Mouse (Mus musculus): ENCODE measurements around the gene Cd59b. TPM values are rescaled to one million over a fixed set of nuclear protein-coding genes. Genes with fewer than 3 reads are reported as not detected.
A peak's percentile ranks its signal among the peaks of the same experiment; 100 is the strongest.
"Not testable (repeated sequence)": the region's sequence is repeated elsewhere in the genome, so short reads cannot be mapped to it uniquely, and the experiment has no call there.

Gene Cd59b
- polyA plus RNA-seq, 1 experiment from 2014 or later = 2.6 TPM

GRCm38 (mm10) chr2:104078285-104078684, 8.6 kb downstream of the Cd59b start:
- not testable (repeated sequence) for H3K9ac ChIP-seq; H3K9me3 ChIP-seq; H3K27me3 ChIP-seq; ATAC-seq (ENCODE audit: low FRiP score); H3K27ac ChIP-seq; H3K36me3 ChIP-seq (replicated peaks); H3K4me2 ChIP-seq; H3K4me1 ChIP-seq; H3K4me3 ChIP-seq (replicated peaks)
- WGBS = 81% methylated on average over 5 of the region's 5 CpGs

DNA sequence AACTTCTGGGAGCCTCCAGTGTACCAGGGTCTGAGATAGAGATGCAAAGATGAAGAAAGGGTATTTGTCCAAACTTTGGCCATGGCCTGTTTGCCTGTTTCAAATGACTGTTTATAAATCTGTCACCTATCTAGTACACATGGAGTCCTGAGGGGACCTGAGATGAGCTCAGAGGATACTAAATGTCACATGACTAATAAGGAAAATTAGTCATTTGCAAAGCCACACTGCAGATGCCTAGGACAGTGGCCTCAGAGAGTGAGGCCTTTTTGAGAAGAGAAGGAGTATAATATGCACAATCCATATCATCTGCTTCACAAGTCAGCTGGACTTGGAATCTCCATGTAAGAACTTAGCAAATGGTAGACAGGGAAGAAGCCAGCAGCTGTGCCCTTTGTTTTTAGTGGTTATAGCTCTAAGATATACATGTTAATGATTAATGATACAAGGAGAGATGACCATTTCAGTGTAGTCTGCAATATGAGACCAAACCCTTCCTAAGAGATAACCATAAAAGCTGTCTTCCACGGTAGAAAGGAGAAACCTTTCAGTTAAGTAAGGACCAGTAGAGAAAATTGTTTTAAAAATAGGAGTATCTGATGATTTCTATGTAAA, 11.9 kb downstream of the Cd59b start:
- no CpG with 5 or more reads among the region's 1 CpGs for WGBS
- H3K27me3 ChIP-seq; H3K27ac ChIP-seq; H3K4me3 ChIP-seq (replicated peaks); H3K9ac ChIP-seq; H3K36me3 ChIP-seq (replicated peaks); ATAC-seq (ENCODE audit: low FRiP score); H3K4me2 ChIP-seq; H3K4me1 ChIP-seq; H3K9me3 ChIP-seq: not testable (repeated sequence)

DNA sequence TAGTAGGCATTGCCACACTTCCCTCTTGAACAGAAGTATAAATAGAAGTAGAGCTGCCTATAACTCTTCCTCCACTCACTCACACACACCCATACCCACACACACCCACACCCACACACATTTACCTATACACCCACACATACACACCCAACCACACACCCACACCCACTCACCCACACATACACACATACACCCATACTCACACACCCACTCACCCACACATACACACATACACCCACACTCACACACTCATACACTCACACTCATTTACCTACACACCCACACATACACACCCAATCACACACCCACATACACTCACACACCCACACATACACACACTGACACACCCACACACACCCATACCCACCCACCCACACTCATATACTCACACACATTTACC, 12.8 kb downstream of the Cd59b start:
- H3K4me1 ChIP-seq = no peaks in the 10 kb centered on the region
- H3K9ac ChIP-seq = no peak overlapping the region
- H3K36me3 ChIP-seq (replicated peaks) = no peaks in the 10 kb centered on the region
- no peaks in the 10 kb centered on the region for H3K9me3 ChIP-seq
- no peak overlapping the region for H3K4me3 ChIP-seq (replicated peaks)
- H3K4me2 ChIP-seq = no peak overlapping the region
- H3K27ac ChIP-seq = no peak overlapping the region
- H3K27me3 ChIP-seq = no peaks in the 10 kb centered on the region
- no peak for ATAC-seq (ENCODE audit: low FRiP score)

GRCm38 (mm10) chr2:104084027-104084426, 14.4 kb downstream of the Cd59b start:
- H3K27ac ChIP-seq; H3K4me1 ChIP-seq; H3K9me3 ChIP-seq; H3K27me3 ChIP-seq; H3K36me3 ChIP-seq (replicated peaks); ATAC-seq (ENCODE audit: low FRiP score); H3K4me3 ChIP-seq (replicated peaks); H3K9ac ChIP-seq; H3K4me2 ChIP-seq: not testable (repeated sequence)

DNA sequence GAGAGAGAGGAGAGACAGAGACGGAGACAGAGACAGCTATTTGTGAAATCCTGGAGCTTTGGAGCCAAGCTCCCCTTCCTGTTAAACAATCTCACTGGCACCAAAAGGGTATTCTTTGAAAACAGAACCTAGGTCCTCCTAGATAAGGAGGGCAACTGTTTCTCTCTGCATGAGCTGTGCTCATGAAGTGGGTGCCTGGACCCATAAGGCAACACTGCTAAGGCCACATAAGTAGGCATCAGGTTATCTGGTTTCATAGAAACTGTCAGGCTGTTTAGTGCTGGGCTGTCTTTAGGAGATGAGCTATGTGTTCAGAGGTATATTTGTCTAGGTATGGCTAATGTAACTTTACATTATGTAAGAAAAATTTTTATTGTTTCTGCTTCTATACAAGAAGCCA, 17.9 kb downstream of the Cd59b start:
- ATAC-seq (ENCODE audit: low FRiP score); H3K9ac ChIP-seq; H3K4me3 ChIP-seq (replicated peaks); H3K4me2 ChIP-seq; H3K27ac ChIP-seq; H3K27me3 ChIP-seq; H3K9me3 ChIP-seq; H3K4me1 ChIP-seq; H3K36me3 ChIP-seq (replicated peaks): not testable (repeated sequence)
- WGBS = 80% methylated on average over 1 of the region's 1 CpGs

DNA sequence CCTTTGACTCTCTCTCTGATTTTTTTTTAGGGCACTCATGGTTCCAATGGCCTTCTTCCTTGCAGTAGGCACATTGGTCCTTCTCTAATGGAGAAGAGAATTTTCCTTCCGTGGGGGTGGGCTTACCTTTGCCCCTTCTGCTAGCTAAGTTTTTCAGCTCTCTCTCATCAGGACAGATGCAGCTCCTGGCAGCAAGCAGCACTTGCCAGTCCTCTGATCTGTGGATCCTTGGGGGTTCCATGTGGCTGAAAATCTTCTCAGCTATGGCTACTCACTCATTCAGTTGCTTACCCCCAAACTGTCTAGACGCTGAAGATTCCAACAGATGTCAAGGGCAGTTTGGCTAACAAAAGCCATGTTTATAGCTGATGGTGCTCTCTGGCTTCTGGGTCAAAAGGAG, 23.7 kb downstream of the Cd59b start:
- no peak overlapping the region for H3K9ac ChIP-seq
- no peaks in the 10 kb centered on the region for H3K27me3 ChIP-seq
- peaks cover 14% of the 10 kb centered on the region for H3K4me1 ChIP-seq
- no peak for ATAC-seq (ENCODE audit: low FRiP score)
- no peak overlapping the region for H3K27ac ChIP-seq
- H3K4me2 ChIP-seq = no peak overlapping the region
- WGBS = 75% methylated on average over 2 of the region's 2 CpGs
- H3K4me3 ChIP-seq (replicated peaks) = no peak overlapping the region
- H3K9me3 ChIP-seq = no peaks in the 10 kb centered on the region
- no peaks in the 10 kb centered on the region for H3K36me3 ChIP-seq (replicated peaks)

- H3K27ac ChIP-seq = peak within 1 kb of the TSS; percentile 62; the same call in 1 of the 2 replicates
- H3K36me3 ChIP-seq (replicated peaks) = no peaks in the 10 kb centered on the region
- H3K9ac ChIP-seq = peak within 1 kb of the TSS; percentile 43; the same call in 1 of the 2 replicates
- 5% methylated on average over 15 of the region's 15 CpGs for WGBS
- H3K9me3 ChIP-seq = no peaks in the 10 kb centered on the region
- H3K4me2 ChIP-seq = peak within 1 kb of the TSS; percentile 62
- H3K4me1 ChIP-seq = peaks cover 14% of the 10 kb centered on the region
- H3K27me3 ChIP-seq = no peaks in the 10 kb centered on the region
- ATAC-seq (ENCODE audit: low FRiP score) = peak; percentile 88
- H3K4me3 ChIP-seq (replicated peaks) = peak within 1 kb of the TSS; percentile 43
Measured at GRCm38 (mm10) chr2:104095741-104096213, 26.1 kb downstream of the Cd59b start, which contains the start of gene Cd59a. Gene Cd59a (plus strand): TSS chr2:104095801.

DNA sequence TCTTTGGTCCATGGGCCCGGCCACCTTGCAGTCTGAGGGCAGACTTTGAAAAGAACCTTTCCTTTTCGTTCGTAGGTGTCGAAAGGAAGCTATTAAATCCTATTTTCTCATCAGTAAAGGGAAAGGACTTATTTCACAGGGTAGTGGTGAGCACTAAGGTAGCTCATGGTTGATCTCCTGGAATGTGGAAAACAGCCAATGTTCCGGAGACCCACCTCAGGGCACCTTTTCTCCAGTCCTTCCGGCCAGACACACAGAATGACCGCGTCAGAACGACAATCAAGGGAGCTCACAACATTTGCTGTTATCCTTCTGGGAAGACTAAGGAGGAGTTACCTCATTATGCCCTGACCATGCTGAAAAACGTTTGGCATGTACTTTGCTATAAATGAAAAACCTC, 26.6 kb downstream of the Cd59b start:
- Histone ChIP-seq H3K4me1 (peaks cover 14% of the 10 kb centered on the region), H3K27ac (peak overlapping the region; percentile 62; the same call in 1 of the 2 replicates), H3K4me3 (replicated peaks) (peak overlapping the region; percentile 43), H3K4me2 (peak overlapping the region; percentile 62), H3K36me3 (replicated peaks) (no peaks in the 10 kb centered on the region), H3K27me3 (no peaks in the 10 kb centered on the region), H3K9ac (peak overlapping the region; percentile 43; the same call in 1 of the 2 replicates), H3K9me3 (no peaks in the 10 kb centered on the region)
- WGBS = 34% methylated on average over 10 of the region's 10 CpGs
- no peak for ATAC-seq (ENCODE audit: low FRiP score)

DNA sequence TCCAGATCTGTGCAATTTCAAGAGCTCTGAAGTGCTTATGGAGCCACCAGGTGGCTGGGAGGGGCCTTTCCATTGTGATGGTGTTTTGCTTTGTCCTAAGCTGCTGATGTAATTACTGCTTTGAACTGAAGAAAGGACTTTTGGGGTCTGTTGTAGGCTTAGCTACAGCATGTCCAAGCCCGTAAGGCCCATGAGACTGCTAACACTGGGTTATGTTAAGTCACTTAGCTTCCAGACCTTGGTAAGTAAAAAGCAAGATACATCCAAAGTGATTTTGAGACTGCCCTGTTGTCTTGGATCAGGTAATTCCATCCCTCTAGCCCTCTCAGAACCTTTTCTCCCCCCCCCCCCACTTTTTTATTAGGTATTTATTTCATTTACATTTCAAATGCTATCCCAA, 27.1 kb downstream of the Cd59b start:
- H3K9ac ChIP-seq; H3K27ac ChIP-seq; H3K4me2 ChIP-seq; H3K36me3 ChIP-seq (replicated peaks); H3K4me3 ChIP-seq (replicated peaks); H3K27me3 ChIP-seq; H3K9me3 ChIP-seq: not testable (repeated sequence)
- H3K4me1 ChIP-seq = peaks cover 14% of the 10 kb centered on the region
- WGBS = 35% methylated on average over 1 of the region's 1 CpGs
- 0 out of 2 replicates have a peak, but pooled peaks have one; percentile 20 for ATAC-seq (ENCODE audit: low FRiP score)

- not testable (repeated sequence) for H3K9me3 ChIP-seq; ATAC-seq (ENCODE audit: low FRiP score); H3K9ac ChIP-seq; H3K4me2 ChIP-seq; H3K27me3 ChIP-seq; H3K4me3 ChIP-seq (replicated peaks); H3K27ac ChIP-seq; H3K36me3 ChIP-seq (replicated peaks)
- H3K4me1 ChIP-seq = peaks cover 14% of the 10 kb centered on the region
- 94% methylated on average over 4 of the region's 4 CpGs for WGBS
Measured at GRCm38 (mm10) chr2:104097396-104097795, 27.7 kb downstream of the Cd59b start.

DNA sequence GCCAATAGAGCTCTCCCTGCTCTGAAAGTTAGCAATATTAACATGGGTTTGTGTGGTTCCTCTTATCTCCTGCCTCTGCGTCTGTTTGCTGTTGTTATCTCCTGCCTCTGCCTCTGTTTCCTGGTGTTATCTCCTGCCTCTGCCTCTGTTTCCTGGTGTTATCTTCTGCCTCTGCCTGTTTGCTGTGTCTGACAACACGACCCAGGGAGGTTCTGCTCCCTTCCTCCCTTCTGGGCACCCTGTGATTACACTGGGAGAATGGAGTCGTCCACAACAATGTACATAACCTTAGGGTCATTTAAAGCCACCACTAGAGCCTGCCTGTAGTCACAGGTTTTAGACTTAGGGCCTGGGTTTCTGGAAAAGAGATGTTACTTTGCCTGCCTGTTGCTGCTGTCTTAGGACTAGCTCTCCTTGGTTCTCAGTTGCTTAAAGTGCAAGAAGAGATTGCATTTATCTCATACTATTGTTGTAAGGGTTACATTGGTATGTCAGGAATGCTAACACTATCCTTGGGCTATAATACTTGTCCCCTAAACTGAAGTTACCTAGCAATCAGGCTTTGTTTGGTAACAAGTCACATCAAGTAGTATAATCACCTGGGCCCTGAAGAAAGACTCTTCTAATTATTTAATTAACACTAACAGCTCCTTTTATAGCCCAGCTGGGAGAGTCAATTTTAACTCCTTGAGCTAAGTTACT, 29.0 kb downstream of the Cd59b start:
- Histone ChIP-seq H3K27ac (no peak overlapping the region), H3K27me3 (0 out of 2 replicates have a peak, but pooled peaks cover 3% of the 10 kb centered on the region), H3K4me3 (replicated peaks) (no peak overlapping the region), H3K36me3 (replicated peaks) (no peaks in the 10 kb centered on the region), H3K9me3 (no peaks in the 10 kb centered on the region), H3K4me2 (no peak overlapping the region), H3K9ac (no peak overlapping the region), H3K4me1 (peaks cover 14% of the 10 kb centered on the region)
- 49% methylated on average over 3 of the region's 3 CpGs for WGBS
- ATAC-seq (ENCODE audit: low FRiP score) = no peak

DNA sequence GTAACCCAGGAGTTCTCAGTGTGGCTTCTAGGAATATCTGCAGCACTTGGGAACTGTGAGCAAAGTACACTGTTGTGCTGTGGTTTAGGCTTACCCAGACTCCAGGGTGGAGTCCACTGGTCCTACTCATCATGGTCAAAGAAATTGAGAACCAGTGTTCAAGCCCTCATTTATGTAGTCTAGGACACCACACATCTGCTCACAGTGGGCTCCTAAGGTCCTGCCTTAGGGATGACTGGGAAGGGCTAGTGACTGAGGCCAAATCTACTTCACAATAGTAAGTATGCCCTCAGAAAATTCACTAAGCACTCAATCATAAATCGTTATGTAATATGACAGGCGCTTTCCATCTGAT, 29.6 kb downstream of the Cd59b start:
- no peaks in the 10 kb centered on the region for H3K9me3 ChIP-seq
- no peak overlapping the region for H3K27ac ChIP-seq
- H3K4me2 ChIP-seq = no peak overlapping the region
- peaks cover 14% of the 10 kb centered on the region for H3K4me1 ChIP-seq
- no peaks in the 10 kb centered on the region for H3K36me3 ChIP-seq (replicated peaks)
- H3K9ac ChIP-seq = no peak overlapping the region
- no peak for ATAC-seq (ENCODE audit: low FRiP score)
- no peak overlapping the region for H3K4me3 ChIP-seq (replicated peaks)
- H3K27me3 ChIP-seq = 0 out of 2 replicates have a peak, but pooled peaks cover 3% of the 10 kb centered on the region
- 96% methylated on average over 2 of the region's 2 CpGs for WGBS

DNA sequence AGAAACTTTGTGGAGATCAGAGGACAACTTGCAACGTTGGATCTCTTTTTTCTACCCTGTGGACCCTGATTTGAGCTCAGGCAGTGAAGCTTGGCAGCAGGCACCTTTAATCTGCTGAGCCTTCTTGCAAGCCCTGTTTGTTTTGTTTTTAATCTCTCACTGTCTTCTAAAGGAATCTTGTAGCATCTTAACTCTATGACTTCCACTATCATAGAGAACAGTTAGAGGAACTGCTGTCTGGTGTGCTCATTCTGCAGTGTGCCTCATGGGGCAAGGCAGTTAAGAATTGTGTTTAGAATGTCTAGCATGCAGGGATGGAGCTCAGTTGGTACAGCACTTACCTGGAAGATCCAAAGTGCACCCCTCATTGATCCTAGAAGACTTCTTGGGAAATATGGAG, 30.3 kb downstream of the Cd59b start:
- 18% methylated on average over 1 of the region's 1 CpGs for WGBS
- Histone ChIP-seq H3K4me3 (replicated peaks) (no peak overlapping the region), H3K4me2 (no peak overlapping the region), H3K9ac (no peak overlapping the region), H3K4me1 (peaks cover 14% of the 10 kb centered on the region), H3K36me3 (replicated peaks) (no peaks in the 10 kb centered on the region), H3K9me3 (no peaks in the 10 kb centered on the region), H3K27me3 (0 out of 2 replicates have a peak, but pooled peaks cover 3% of the 10 kb centered on the region), H3K27ac (no peak overlapping the region)
- ATAC-seq (ENCODE audit: low FRiP score) = no peak
